Mouse (Mus musculus) kidney, embryonic 14.5 days (tissue): ENCODE results near the gene Hmga1b. TPM values are rescaled to one million over a fixed set of nuclear protein-coding genes. Genes with fewer than 3 reads are reported as not detected.
"Not testable (repeated sequence)": the region's sequence is repeated elsewhere in the genome, so short reads cannot be mapped to it uniquely, and the experiment has no call there.

Experiments used
- ATAC-seq: fragments of 200-750 bp; cut with Nextera tagmentation; 2 replicates; pipeline ENCODE4 v1.8.0; 2017; ENCODE audit warnings: moderate number of reproducible peaks, mild to moderate bottlenecking, moderate TSS enrichment, moderate library complexity; ENCODE audit not compliant: low FRiP score, low TSS enrichment
- H3K27ac ChIP-seq: fragments of 300-500 bp; sonication (generic); 2 replicates; pipeline ENCODE4 v1.5.1; 2014; ENCODE audit warnings: low read depth, mild to moderate bottlenecking, low read length, moderate library complexity, mixed read lengths
- H3K27me3 ChIP-seq: fragments of 300-500 bp; sonication (generic); 2 replicates; pipeline ENCODE4 v1.6.1; 2014; ENCODE audit warnings: mild to moderate bottlenecking, low read length; ENCODE audit not compliant: control insufficient read depth, insufficient read depth
- H3K36me3 ChIP-seq: fragments of 300-500 bp; sonication (generic); 2 replicates; pipeline ENCODE4 v1.6.1; 2014; ENCODE audit warnings: low read length, mixed read lengths; ENCODE audit not compliant: control insufficient read depth, insufficient read depth
- H3K4me1 ChIP-seq: fragments of 300-500 bp; sonication (generic); 2 replicates; pipeline ENCODE4 v1.6.1; 2014; ENCODE audit warnings: low read length, mixed read lengths; ENCODE audit not compliant: control insufficient read depth, insufficient read depth
- H3K4me2 ChIP-seq: fragments of 300-500 bp; sonication (generic); replicated peaks from 2 replicates; pipeline ENCODE4 v1.6.1; 2014; ENCODE audit warnings: low read depth, mild to moderate bottlenecking, low read length
- H3K4me3 ChIP-seq: fragments of 300-500 bp; sonication (generic); 2 replicates; pipeline ENCODE4 v1.5.1; 2014; ENCODE audit warnings: mild to moderate bottlenecking, low read length
- H3K9ac ChIP-seq: fragments of 300-500 bp; sonication (generic); 2 replicates; pipeline ENCODE4 v1.6.1; 2014; ENCODE audit warnings: low read depth, mild to moderate bottlenecking, low read length, moderate library complexity
- H3K9me3 ChIP-seq: fragments of 300-500 bp; sonication (generic); 2 replicates; pipeline ENCODE4 v1.6.1; 2016; ENCODE audit warnings: low read length; ENCODE audit not compliant: control insufficient read depth
- WGBS: fragments of 180-500 bp; shearing (Covaris S2); extraction: QIAGEN DNeasy Blood & Tissue Kit; methylation state at CpG from one replicate; pipeline ENCODE4 v1.1.7; 2014; 5-methylcytosine and 5-hydroxymethylcytosine counted together
- polyA plus RNA-seq: library from polyadenylated mRNA; unstranded; fragments of >200 nt; fragmentation: Nextera tagmentation; extraction: Ambion mirVana; gene quantifications from 2 replicates; pipeline ENCODE4 v1.2.1, GENCODE M21; 2014

The Hmga1b gene
- polyA plus RNA-seq, 1 experiment from 2014 or later, result 5.2 TPM

- Histone ChIP-seq H3K36me3 (no peaks in the 10 kb centered on the region), H3K4me1 (no peaks in the 10 kb centered on the region), H3K4me2 (no peak overlapping the region), H3K4me3 (no peak overlapping the region), H3K9me3 (no peaks in the 10 kb centered on the region), H3K27me3 (no peaks in the 10 kb centered on the region), H3K27ac (no peak overlapping the region), H3K9ac (no peak overlapping the region)
- no peak for ATAC-seq
- WGBS, result 47% methylated on average over 4 of the region's 4 CpGs
Measured at GRCm38 (mm10) chr11:120751606-120752005, 11.0 kb upstream of the Hmga1b start.

DNA sequence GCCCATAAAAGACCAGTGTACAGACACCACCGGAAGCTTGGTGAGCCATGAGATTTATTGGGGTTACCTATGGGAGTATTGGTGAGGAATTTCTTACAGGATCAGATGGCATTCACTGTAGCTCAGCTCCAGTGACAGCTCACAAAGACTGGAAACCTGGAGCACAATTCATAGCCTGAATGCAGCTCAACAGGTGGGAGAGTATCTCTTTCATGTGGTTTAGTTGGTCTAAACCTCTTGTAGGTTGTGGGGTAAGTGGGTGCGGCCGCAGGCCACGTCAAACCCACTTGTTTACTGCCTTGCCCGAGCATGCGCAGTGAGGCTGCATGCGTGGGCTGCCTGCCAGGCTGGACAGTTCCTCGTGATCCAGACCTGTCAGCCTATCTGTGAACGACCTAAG, 2.4 kb upstream of the Hmga1b start:
- WGBS, result 72% methylated on average over 9 of the region's 9 CpGs
- Histone ChIP-seq H3K4me3 (no peak overlapping the region), H3K9ac (no peak overlapping the region), H3K27ac (no peak overlapping the region), H3K9me3 (peaks cover 24% of the 10 kb centered on the region), H3K4me2 (no peak overlapping the region), H3K4me1 (0 out of 2 replicates have a peak, but pooled peaks cover 2% of the 10 kb centered on the region), H3K27me3 (peaks cover 4% of the 10 kb centered on the region; the same call in 1 of the 2 replicates), H3K36me3 (no peaks in the 10 kb centered on the region)
- ATAC-seq, result no peak

- 0 out of 2 replicates have a peak, but pooled peaks cover 2% of the 10 kb centered on the region for H3K4me1 ChIP-seq
- no peak overlapping the region for H3K27ac ChIP-seq
- H3K4me3 ChIP-seq, result no peak overlapping the region
- 71% methylated on average over 14 of the region's 14 CpGs for WGBS
- H3K4me2 ChIP-seq, result no peak overlapping the region
- no peak for ATAC-seq
- no peaks in the 10 kb centered on the region for H3K36me3 ChIP-seq
- peaks cover 4% of the 10 kb centered on the region; the same call in 1 of the 2 replicates for H3K27me3 ChIP-seq
- no peak overlapping the region for H3K9ac ChIP-seq
- peaks cover 24% of the 10 kb centered on the region for H3K9me3 ChIP-seq
Measured at GRCm38 (mm10) chr11:120761811-120762671, 553 bp upstream of the Hmga1b start.

GRCm38 (mm10) chr11:120763121-120763999, 766 bp downstream of the Hmga1b start:
- ATAC-seq, result peak; percentile 37; the same call in 1 of the 2 replicates
- H3K27ac ChIP-seq, H3K36me3 ChIP-seq, H3K4me2 ChIP-seq, H3K27me3 ChIP-seq, H3K4me3 ChIP-seq, H3K4me1 ChIP-seq, H3K9ac ChIP-seq: not testable (repeated sequence)
- peaks cover 16% of the 10 kb centered on the region for H3K9me3 ChIP-seq
- whole genome bisulfite sequencing, result 0% methylated on average over 2 of the region's 23 CpGs

DNA sequence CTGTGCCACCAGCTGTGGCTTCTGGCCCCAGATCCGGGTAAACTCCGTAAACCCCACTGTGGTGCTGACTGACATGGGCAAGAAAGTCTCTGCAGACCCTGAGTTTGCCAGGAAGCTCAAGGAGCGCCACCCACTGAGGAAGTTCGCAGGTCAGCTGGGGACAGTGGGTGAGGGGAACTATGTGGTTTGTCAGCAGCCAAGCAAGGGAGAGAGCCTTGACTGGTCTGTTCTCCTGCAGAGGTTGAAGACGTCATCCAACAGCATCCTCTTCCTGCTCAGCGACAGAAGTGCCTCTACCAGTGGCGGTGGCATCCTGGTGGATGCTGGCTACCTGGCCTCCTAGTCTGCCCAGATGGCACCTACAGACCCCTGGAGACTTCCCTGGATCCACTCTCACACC, 4.4 kb downstream of the Hmga1b start:
- not testable (repeated sequence) for H3K27ac ChIP-seq, ATAC-seq, H3K36me3 ChIP-seq, H3K4me3 ChIP-seq, H3K9ac ChIP-seq, H3K27me3 ChIP-seq, H3K9me3 ChIP-seq, H3K4me1 ChIP-seq, H3K4me2 ChIP-seq
- 81% methylated on average over 3 of the region's 7 CpGs for WGBS

DNA sequence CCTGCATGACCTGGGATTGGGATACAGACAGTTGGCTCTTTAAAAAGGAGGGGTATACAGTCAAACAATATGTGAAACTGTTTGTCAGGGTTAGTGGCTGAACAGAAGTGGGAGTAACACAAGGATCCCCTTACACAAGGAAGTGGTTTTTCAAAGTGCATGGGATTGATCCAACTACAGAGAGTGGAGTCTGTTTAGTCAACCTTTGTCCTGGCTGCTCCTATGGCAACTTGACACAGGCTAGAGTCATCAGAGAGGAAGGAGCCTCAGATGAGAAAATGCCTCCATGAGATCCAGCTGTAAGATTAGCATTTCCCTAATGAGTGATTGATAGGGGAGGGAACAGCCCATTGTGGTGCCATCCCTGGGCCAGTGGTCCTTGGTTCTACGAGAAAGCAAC, 5.6 kb downstream of the Hmga1b start:
- no peak for ATAC-seq
- Histone ChIP-seq H3K27me3 (no peaks in the 10 kb centered on the region), H3K4me1 (no peaks in the 10 kb centered on the region), H3K4me2 (no peak overlapping the region), H3K36me3 (no peaks in the 10 kb centered on the region), H3K4me3 (no peak overlapping the region), H3K9me3 (no peaks in the 10 kb centered on the region), H3K9ac (no peak overlapping the region), H3K27ac (no peak overlapping the region)
- WGBS, result 25% methylated on average over 1 of the region's 1 CpGs

DNA sequence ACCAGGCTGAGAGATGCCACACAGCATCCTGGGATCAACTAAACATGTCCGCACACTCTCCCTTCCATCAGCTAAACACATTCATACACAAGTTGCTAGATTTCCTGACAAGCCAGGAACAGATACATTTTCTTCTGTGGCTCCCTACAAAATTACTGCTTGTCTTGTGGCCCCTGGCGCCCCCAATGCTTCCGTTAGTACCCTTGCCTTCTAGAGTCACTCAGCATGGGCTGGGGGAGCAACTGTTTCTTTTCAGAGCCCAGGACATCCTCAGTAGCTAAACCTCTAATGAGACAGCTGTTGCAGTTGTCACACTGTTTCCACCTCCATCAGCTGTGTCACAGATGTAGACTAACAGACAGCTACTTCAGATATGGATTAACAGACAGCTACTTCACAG, 10.2 kb downstream of the Hmga1b start:
- Histone ChIP-seq H3K9me3 (no peaks in the 10 kb centered on the region), H3K4me2 (no peak overlapping the region), H3K9ac (no peak overlapping the region), H3K27me3 (no peaks in the 10 kb centered on the region), H3K4me3 (no peak overlapping the region), H3K36me3 (no peaks in the 10 kb centered on the region), H3K27ac (no peak overlapping the region), H3K4me1 (no peaks in the 10 kb centered on the region)
- ATAC-seq, result no peak
- WGBS, result 84% methylated on average over 3 of the region's 3 CpGs

DNA sequence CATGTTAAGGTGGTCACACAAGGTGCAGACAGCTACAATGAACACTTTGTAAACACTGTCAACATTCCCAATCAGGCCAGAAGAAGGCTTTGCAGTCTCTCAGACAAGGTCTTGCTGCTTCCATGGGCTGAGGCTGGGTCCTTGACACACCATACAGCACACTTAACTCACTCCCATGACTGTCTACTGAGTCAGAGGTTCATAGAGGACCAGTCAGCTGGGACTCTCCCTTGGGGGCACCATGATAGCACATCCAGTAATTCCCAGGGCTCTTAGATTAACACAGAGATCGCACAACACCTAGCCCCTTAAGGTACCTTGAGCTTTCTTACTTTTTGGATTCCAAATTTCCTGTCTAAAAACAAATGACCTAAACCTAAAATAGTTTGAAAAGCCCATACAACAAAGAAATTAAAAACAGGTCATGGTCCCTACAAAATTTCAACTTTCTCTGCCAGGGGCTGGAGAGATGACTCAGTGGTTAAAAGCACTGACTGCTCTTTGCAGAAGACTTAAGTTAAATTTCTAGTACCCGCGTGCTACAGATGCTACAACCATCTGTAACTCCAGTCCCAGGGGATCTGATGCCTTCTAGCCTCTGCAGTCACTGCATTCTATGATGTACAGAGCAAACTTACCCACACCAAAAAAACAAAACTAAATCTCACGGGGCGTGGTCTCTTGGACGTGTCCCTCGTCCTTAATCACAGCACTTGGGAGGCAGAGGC, 11.0 kb downstream of the Hmga1b start:
- H3K4me3 ChIP-seq, result no peak overlapping the region
- no peaks in the 10 kb centered on the region for H3K27me3 ChIP-seq
- H3K27ac ChIP-seq, result no peak overlapping the region
- no peaks in the 10 kb centered on the region for H3K36me3 ChIP-seq
- ATAC-seq, result no peak
- no peaks in the 10 kb centered on the region for H3K9me3 ChIP-seq
- H3K9ac ChIP-seq, result no peak overlapping the region
- WGBS, result 88% methylated on average over 7 of the region's 7 CpGs
- no peaks in the 10 kb centered on the region for H3K4me1 ChIP-seq
- no peak overlapping the region for H3K4me2 ChIP-seq
